Mouse (Mus musculus) heart, embryonic 11.5 days (tissue): Measurements from ENCODE around the gene Ssx2ip. TPM values are rescaled to one million over a fixed set of nuclear protein-coding genes. Genes with fewer than 3 reads are reported as not detected.
A peak's percentile ranks its signal among the peaks of the same experiment; 100 is the strongest.

Experiments used
- ATAC-seq: fragments of 200-750 bp; cut with Nextera tagmentation; replicated peaks from 2 replicates; pipeline ENCODE4 v1.8.0; 2017; ENCODE audit warnings: moderate library complexity; ENCODE audit not compliant: insufficient number of reproducible peaks, low FRiP score, low TSS enrichment
- H3K27ac ChIP-seq: fragments of 300-500 bp; sonication (generic); 2 replicates; pipeline ENCODE4 v1.5.1; 2014; ENCODE audit warnings: mild to moderate bottlenecking, low read depth, low read length
- H3K27me3 ChIP-seq: fragments of 300-500 bp; sonication (generic); 2 replicates; pipeline ENCODE4 v1.6.1; 2014; ENCODE audit warnings: mild to moderate bottlenecking, low read length, mixed read lengths; ENCODE audit not compliant: control insufficient read depth, insufficient read depth
- H3K36me3 ChIP-seq: fragments of 300-500 bp; sonication (generic); 2 replicates; pipeline ENCODE4 v1.6.1; 2014; ENCODE audit warnings: mild to moderate bottlenecking, low read length, moderate library complexity, mixed read lengths; ENCODE audit not compliant: control insufficient read depth, insufficient read depth
- H3K4me1 ChIP-seq: fragments of 300-500 bp; sonication (generic); 2 replicates; pipeline ENCODE4 v1.6.1; 2014; ENCODE audit warnings: low read length; ENCODE audit not compliant: control insufficient read depth, insufficient read depth
- H3K4me2 ChIP-seq: fragments of 300-500 bp; sonication (generic); 2 replicates; pipeline ENCODE4 v1.6.1; 2014; ENCODE audit warnings: mild to moderate bottlenecking, moderate library complexity
- H3K4me3 ChIP-seq: fragments of 300-500 bp; sonication (generic); 2 replicates; pipeline ENCODE4 v1.5.1; 2014; ENCODE audit warnings: low read depth, low read length
- H3K9ac ChIP-seq: fragments of 300-500 bp; sonication (generic); 2 replicates; pipeline ENCODE4 v1.6.1; 2014; ENCODE audit warnings: mild to moderate bottlenecking, low read depth, low read length, moderate library complexity
- H3K9me3 ChIP-seq: fragments of 300-500 bp; sonication (generic); replicated peaks from 2 replicates; pipeline ENCODE4 v1.6.1; 2016; ENCODE audit warnings: low read length; ENCODE audit not compliant: control insufficient read depth
- WGBS: fragments of 180-500 bp; shearing (Covaris S2); extraction: QIAGEN DNeasy Blood & Tissue Kit; methylation state at CpG from one replicate; pipeline ENCODE4 v1.1.7; 2014; ENCODE audit not compliant: insufficient replicate concordance; 5-methylcytosine and 5-hydroxymethylcytosine counted together
- polyA plus RNA-seq: library from polyadenylated mRNA; unstranded; fragments of >200 nt; fragmentation: Nextera tagmentation; extraction: Ambion mirVana; gene quantifications from 2 replicates; pipeline ENCODE4 v1.2.1, GENCODE M21; 2014

Ssx2ip gene
- polyA plus RNA-seq, 1 experiment from 2014 or later = 32.1 TPM

GRCm38 (mm10) chr3:146444880-146445279 is 40.4 kb downstream of the Ssx2ip start:
- no peak for ATAC-seq
- Histone ChIP-seq H3K27ac (no peak overlapping the region), H3K27me3 (no peaks in the 10 kb centered on the region), H3K4me2 (no peak overlapping the region), H3K4me1 (0 out of 2 replicates have a peak, but pooled peaks cover 9% of the 10 kb centered on the region), H3K9me3 (no peaks in the 10 kb centered on the region), H3K9ac (no peak overlapping the region), H3K36me3 (0 out of 2 replicates have a peak, but pooled peaks cover 3% of the 10 kb centered on the region), H3K4me3 (no peak overlapping the region)
- 96% methylated on average over 7 of the region's 7 CpGs for WGBS

DNA sequence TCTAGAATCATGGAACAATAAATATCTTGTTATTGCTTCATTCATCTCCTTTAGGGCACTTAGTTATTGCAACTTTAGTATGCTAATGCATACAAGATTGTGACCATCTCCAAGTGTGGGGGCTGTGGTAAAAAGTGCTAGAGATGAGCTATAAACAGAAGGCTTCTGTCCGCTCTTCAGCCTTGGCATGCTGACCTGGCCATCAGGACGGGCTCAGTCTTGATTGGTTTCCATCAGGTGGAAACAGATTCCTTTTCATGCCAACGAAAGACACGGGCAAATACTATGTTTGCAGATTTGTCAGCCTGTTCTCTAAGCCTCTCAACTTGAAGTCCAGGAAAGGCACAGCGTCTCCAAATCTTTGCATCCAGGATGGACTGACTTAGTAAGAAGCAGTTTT is 42.7 kb downstream of the Ssx2ip start:
- H3K4me2 ChIP-seq = no peak overlapping the region
- 0 out of 2 replicates have a peak, but pooled peaks cover 3% of the 10 kb centered on the region for H3K36me3 ChIP-seq
- WGBS = 96% methylated on average over 5 of the region's 5 CpGs
- H3K9me3 ChIP-seq = no peaks in the 10 kb centered on the region
- H3K27me3 ChIP-seq = no peaks in the 10 kb centered on the region
- peaks cover 12% of the 10 kb centered on the region; the same call in 1 of the 2 replicates for H3K4me1 ChIP-seq
- no peak overlapping the region for H3K4me3 ChIP-seq
- H3K9ac ChIP-seq = no peak overlapping the region
- no peak for ATAC-seq
- H3K27ac ChIP-seq = no peak overlapping the region

DNA sequence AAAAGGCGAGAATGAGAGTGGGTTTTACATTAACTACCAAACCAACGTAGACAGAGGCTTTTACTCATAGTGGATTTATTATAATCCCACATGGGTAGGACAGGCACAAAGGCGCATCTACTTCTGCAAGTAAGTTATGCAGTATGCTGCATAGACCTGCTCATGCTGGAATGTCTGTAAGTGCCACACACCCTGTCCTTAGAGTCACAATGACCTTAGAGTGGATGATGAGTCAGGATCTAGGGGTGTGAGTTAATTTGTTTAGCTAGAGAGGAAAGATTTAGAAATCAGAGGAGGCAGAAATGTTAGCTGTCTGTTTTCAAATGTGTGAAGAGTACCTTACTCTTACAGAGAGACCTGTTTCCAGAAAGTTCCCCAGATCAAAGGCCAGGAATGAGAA is 43.2 kb downstream of the Ssx2ip start:
- Histone ChIP-seq H3K36me3 (0 out of 2 replicates have a peak, but pooled peaks cover 3% of the 10 kb centered on the region), H3K4me1 (peaks cover 12% of the 10 kb centered on the region; the same call in 1 of the 2 replicates), H3K9ac (no peak overlapping the region), H3K4me3 (no peak overlapping the region), H3K27me3 (no peaks in the 10 kb centered on the region), H3K4me2 (no peak overlapping the region), H3K9me3 (no peaks in the 10 kb centered on the region), H3K27ac (no peak overlapping the region)
- ATAC-seq = no peak
- WGBS = 85% methylated on average over 3 of the region's 3 CpGs

- 42% methylated on average over 10 of the region's 10 CpGs for WGBS
- Histone ChIP-seq H3K9me3 (no peaks in the 10 kb centered on the region), H3K4me2 (no peak overlapping the region), H3K27ac (no peak overlapping the region), H3K9ac (no peak overlapping the region), H3K4me3 (no peak overlapping the region), H3K27me3 (no peaks in the 10 kb centered on the region), H3K36me3 (0 out of 2 replicates have a peak, but pooled peaks cover 3% of the 10 kb centered on the region), H3K4me1 (peaks cover 12% of the 10 kb centered on the region; the same call in 1 of the 2 replicates)
- ATAC-seq = no peak
Observed at GRCm38 (mm10) chr3:146448372-146448771, 43.9 kb downstream of the Ssx2ip start.

DNA sequence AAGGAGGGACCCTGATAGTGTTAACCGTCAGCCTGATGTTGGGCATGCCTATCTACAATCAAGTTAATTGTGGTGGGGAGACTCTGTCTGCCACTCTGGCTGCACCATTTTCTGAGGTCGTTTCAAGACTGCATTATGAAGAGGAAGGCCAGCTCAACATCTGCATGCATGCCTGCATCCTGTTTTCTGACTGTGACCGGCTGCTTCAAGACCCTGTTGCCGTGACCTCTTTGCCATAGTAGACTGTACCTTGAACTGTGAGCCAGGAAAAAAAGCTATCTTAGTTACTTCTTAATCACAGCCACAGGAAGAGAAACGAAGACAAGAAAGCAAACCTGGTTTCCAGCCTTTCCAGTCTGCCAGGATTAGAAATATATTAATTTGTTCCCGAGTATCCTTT is 44.5 kb downstream of the Ssx2ip start:
- WGBS = 63% methylated on average over 6 of the region's 6 CpGs
- H3K9ac ChIP-seq = no peak overlapping the region

GRCm38 (mm10) chr3:146449745-146450250 is 45.4 kb downstream of the Ssx2ip start, which contains the start of gene Ctbs:
Gene Ctbs (plus strand): TSS chr3:146449795.
- 54% methylated on average over 9 of the region's 9 CpGs for WGBS
- no peak for ATAC-seq
- 0 out of 2 replicates have a peak, but pooled peaks cover 3% of the 10 kb centered on the region for H3K36me3 ChIP-seq
- H3K9me3 ChIP-seq = no peaks in the 10 kb centered on the region
- H3K9ac ChIP-seq = peak within 1 kb of the TSS; percentile 82
- H3K27me3 ChIP-seq = no peaks in the 10 kb centered on the region
- peak within 1 kb of the TSS; percentile 89 for H3K4me2 ChIP-seq
- H3K4me1 ChIP-seq = peaks cover 12% of the 10 kb centered on the region; the same call in 1 of the 2 replicates
- peak within 1 kb of the TSS; percentile 74 for H3K4me3 ChIP-seq
- peak within 1 kb of the TSS; percentile 83 for H3K27ac ChIP-seq

More for the DNA sequence above, 44.5 kb downstream of the Ssx2ip start:
- Histone ChIP-seq H3K4me3 (no peak overlapping the region), H3K9me3 (no peaks in the 10 kb centered on the region), H3K27me3 (no peaks in the 10 kb centered on the region), H3K4me2 (no peak overlapping the region), H3K36me3 (0 out of 2 replicates have a peak, but pooled peaks cover 3% of the 10 kb centered on the region), H3K4me1 (peaks cover 12% of the 10 kb centered on the region; the same call in 1 of the 2 replicates), H3K27ac (no peak overlapping the region)
- no peak for ATAC-seq

DNA sequence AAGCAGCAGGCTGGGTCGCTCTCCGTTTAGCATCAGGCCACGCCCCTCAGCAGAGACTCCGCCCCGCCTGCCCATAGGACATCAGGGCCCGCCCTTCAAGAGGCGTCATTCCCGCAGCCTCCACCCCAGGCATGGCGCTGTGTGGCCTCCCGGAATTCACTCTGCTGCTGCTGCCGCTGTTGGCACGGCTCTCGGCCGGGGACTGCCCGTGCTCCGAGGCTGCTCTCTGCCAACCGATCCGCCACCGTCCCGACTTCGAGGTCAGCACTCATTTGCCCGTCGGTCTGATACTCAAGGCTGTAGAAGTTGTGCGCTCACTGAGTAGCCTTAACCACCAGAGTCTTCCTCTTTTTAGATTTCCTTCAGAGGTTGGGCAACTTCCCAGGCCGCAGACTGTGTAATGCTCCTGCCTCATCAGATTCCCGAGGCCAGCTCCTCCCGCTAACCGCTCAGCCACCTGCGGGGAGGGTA is 46.0 kb downstream of the Ssx2ip start:
- no peaks in the 10 kb centered on the region for H3K9me3 ChIP-seq
- H3K27ac ChIP-seq = peak overlapping the region; percentile 83
- ATAC-seq = peak; percentile 98
- H3K4me3 ChIP-seq = peak overlapping the region; percentile 74
- no peaks in the 10 kb centered on the region for H3K27me3 ChIP-seq
- peaks cover 12% of the 10 kb centered on the region; the same call in 1 of the 2 replicates for H3K4me1 ChIP-seq
- peak overlapping the region; percentile 89 for H3K4me2 ChIP-seq
- H3K9ac ChIP-seq = peak overlapping the region; percentile 82
- under 1% methylated on average over 29 of the region's 29 CpGs for WGBS
- H3K36me3 ChIP-seq = 0 out of 2 replicates have a peak, but pooled peaks cover 3% of the 10 kb centered on the region

GRCm38 (mm10) chr3:146451375-146451774 is 46.9 kb downstream of the Ssx2ip start:
- no peak overlapping the region for H3K9ac ChIP-seq
- no peak for ATAC-seq
- no peak overlapping the region for H3K4me2 ChIP-seq
- no peak overlapping the region for H3K27ac ChIP-seq
- peaks cover 12% of the 10 kb centered on the region; the same call in 1 of the 2 replicates for H3K4me1 ChIP-seq
- no peaks in the 10 kb centered on the region for H3K36me3 ChIP-seq
- no peaks in the 10 kb centered on the region for H3K9me3 ChIP-seq
- H3K4me3 ChIP-seq = no peak overlapping the region
- WGBS = 85% methylated on average over 5 of the region's 5 CpGs
- no peaks in the 10 kb centered on the region for H3K27me3 ChIP-seq

GRCm38 (mm10) chr3:146462939-146463338 is 58.5 kb downstream of the Ssx2ip start:
- H3K4me1 ChIP-seq = no peaks in the 10 kb centered on the region
- H3K27me3 ChIP-seq = no peaks in the 10 kb centered on the region
- ATAC-seq = no peak
- H3K9me3 ChIP-seq = no peaks in the 10 kb centered on the region
- WGBS = 55% methylated on average over 2 of the region's 2 CpGs
- H3K27ac ChIP-seq = no peak overlapping the region
- H3K36me3 ChIP-seq = no peaks in the 10 kb centered on the region
- no peak overlapping the region for H3K9ac ChIP-seq
- H3K4me2 ChIP-seq = no peak overlapping the region
- H3K4me3 ChIP-seq = no peak overlapping the region
